Mouse (Mus musculus) CH12.LX (cell line): ENCODE measurements at regions not wholly inside any gene's neighbourhood (a gene's known extent, or its start where the extent isn't known, plus 50 kb on each side); places are given as distances from the start of the nearest gene placed in this dataset.

Experiments
- DNase-seq: peaks from one replicate; pipeline ENCODE4 v3.0.0-alpha.2; 2013; ENCODE audit errors: extremely low read depth
- H3K27ac ChIP-seq: 2 replicates; pipeline ENCODE4 v1.5.1; 2012; ENCODE audit warnings: low read depth, mild to moderate bottlenecking, control low read depth, moderate library complexity; ENCODE audit not compliant: insufficient read depth
- H3K27me3 ChIP-seq: replicated peaks from 2 replicates; pipeline ENCODE3; 2012; ENCODE audit warnings: inconsistent platforms
- H3K36me3 ChIP-seq, 2 experiments: replicated peaks in 1 of 2; 2 replicates each; pipeline versions ENCODE3 to v1.6.1; 2012; ENCODE audit warnings: inconsistent platforms in 1 of 2, low read length in 1 of 2, mild to moderate bottlenecking in 1 of 2, mixed read lengths in 1 of 2, moderate library complexity in 1 of 2; ENCODE audit not compliant: control insufficient read depth in 1 of 2, insufficient read depth in 1 of 2
- H3K4me1 ChIP-seq, 2 experiments: 2 replicates each; pipeline ENCODE4 v1.6.1; 2012; ENCODE audit warnings: inconsistent platforms in 1 of 2, moderate library complexity in 1 of 2; ENCODE audit not compliant: insufficient read depth in 2 of 2, control insufficient read depth in 1 of 2
- H3K4me2 ChIP-seq: 2 replicates; pipeline ENCODE4 v1.6.1; 2012; ENCODE audit warnings: low read depth, mild to moderate bottlenecking, control low read depth; ENCODE audit not compliant: poor library complexity, insufficient read depth, severe bottlenecking
- H3K4me3 ChIP-seq, 3 experiments: fragments of 150-350 bp in 1 of 3; sonication (generic) in 1 of 3; replicated peaks in 1 of 3; 2 replicates each; pipeline versions ENCODE3 to v1.5.1; 2011 to 2012; ENCODE audit warnings: low read depth in 2 of 3, low read length in 2 of 3, mild to moderate bottlenecking in 2 of 3, moderate library complexity in 2 of 3, control low read depth in 1 of 3, improper control_type of control experiment in 1 of 3, inconsistent platforms in 1 of 3, mixed read lengths in 1 of 3; ENCODE audit not compliant: poor library complexity in 1 of 3
- H3K79me2 ChIP-seq: replicated peaks from 2 replicates; pipeline ENCODE4 v1.6.1; 2012; ENCODE audit warnings: mild to moderate bottlenecking, moderate library complexity; ENCODE audit not compliant: control insufficient read depth, poor library complexity, insufficient read depth, severe bottlenecking; ENCODE audit errors: extremely low read depth
- H3K9ac ChIP-seq: 2 replicates; pipeline ENCODE4 v1.6.1; 2012; ENCODE audit warnings: low read depth, mild to moderate bottlenecking, control low read depth, moderate library complexity; ENCODE audit not compliant: insufficient read depth
- H3K9me3 ChIP-seq: replicated peaks from 2 replicates; pipeline ENCODE3; 2012; ENCODE audit warnings: low read length, inconsistent platforms, mixed read lengths
- BHLHE40 ChIP-seq: IDR thresholded peaks from 2 replicates; pipeline ENCODE4 v1.6.1; 2011; ENCODE audit warnings: mild to moderate bottlenecking, low read depth, low read length, improper control_type of control experiment
- CTCF ChIP-seq, 2 experiments: IDR thresholded peaks in 1 of 2; conservative IDR thresholded peaks in 1 of 2; 2 replicates each; pipeline ENCODE4 v1.5.1; 2011 to 2012; ENCODE audit warnings: low read depth in 2 of 2, low read length in 2 of 2, improper control_type of control experiment in 1 of 2, inconsistent platforms in 1 of 2, mild to moderate bottlenecking in 1 of 2, moderate library complexity in 1 of 2
- ETS1 ChIP-seq: conservative IDR thresholded peaks from 2 replicates; pipeline ENCODE4 v1.6.1; 2012; ENCODE audit warnings: low read depth, mild to moderate bottlenecking, inconsistent platforms, low read length, improper control_type of control experiment, moderate library complexity
- GABPA ChIP-seq: IDR thresholded peaks from 2 replicates; pipeline ENCODE4 v1.6.1; 2012; ENCODE audit warnings: low read depth, low read length, improper control_type of control experiment, inconsistent platforms; ENCODE audit not compliant: insufficient replicate concordance
- IRF4 ChIP-seq: IDR thresholded peaks from 2 replicates; pipeline ENCODE4 v1.6.1; 2014; ENCODE audit warnings: low read depth, mild to moderate bottlenecking, inconsistent platforms, low read length, improper control_type of control experiment
- JUN ChIP-seq: IDR thresholded peaks from 2 replicates; pipeline ENCODE4 v1.6.1; 2011; ENCODE audit warnings: low read depth, mild to moderate bottlenecking, low read length, improper control_type of control experiment, moderate library complexity; ENCODE audit not compliant: insufficient read depth
- JUND ChIP-seq: conservative IDR thresholded peaks from 2 replicates; pipeline ENCODE4 v1.6.1; 2011; ENCODE audit warnings: low read depth, low read length, improper control_type of control experiment
- KAT2A ChIP-seq: IDR thresholded peaks from 2 replicates; pipeline ENCODE4 v1.6.1; 2012; ENCODE audit warnings: low read length, improper control_type of control experiment, inconsistent platforms; ENCODE audit not compliant: insufficient replicate concordance
- MAFK ChIP-seq: IDR thresholded peaks from 2 replicates; pipeline ENCODE4 v1.6.1; 2011; ENCODE audit warnings: low read length, improper control_type of control experiment; ENCODE audit not compliant: insufficient replicate concordance
- MAZ ChIP-seq: IDR thresholded peaks from 2 replicates; pipeline ENCODE4 v1.6.1; 2012; ENCODE audit warnings: low read depth, mild to moderate bottlenecking, inconsistent platforms, low read length, improper control_type of control experiment, moderate library complexity
- MXI1 ChIP-seq: IDR thresholded peaks from 2 replicates; pipeline ENCODE4 v1.6.1; 2011; ENCODE audit warnings: mild to moderate bottlenecking, low read depth, low read length, improper control_type of control experiment
- NRF1 ChIP-seq: IDR thresholded peaks from 2 replicates; pipeline ENCODE4 v1.6.1; 2014; ENCODE audit warnings: low read depth, mild to moderate bottlenecking, inconsistent platforms, low read length, improper control_type of control experiment, moderate library complexity
- POLR2A ChIP-seq: IDR thresholded peaks from 2 replicates; pipeline ENCODE4 v1.6.1; 2011; ENCODE audit warnings: low read depth, mild to moderate bottlenecking, improper control_type of control experiment, low read length
- TBP ChIP-seq: conservative IDR thresholded peaks from 2 replicates; pipeline ENCODE4 v1.6.1; 2011; ENCODE audit warnings: low read depth, low read length, improper control_type of control experiment
- USF2 ChIP-seq: conservative IDR thresholded peaks from 2 replicates; pipeline ENCODE4 v1.6.1; 2011; ENCODE audit warnings: low read depth, low read length, improper control_type of control experiment
- ZC3H11A ChIP-seq: IDR thresholded peaks from 2 replicates; pipeline ENCODE4 v1.6.1; 2012; ENCODE audit warnings: low read depth, mild to moderate bottlenecking, inconsistent platforms, low read length, improper control_type of control experiment
- ZKSCAN1 ChIP-seq: IDR thresholded peaks from 2 replicates; pipeline ENCODE4 v1.6.1; 2012; ENCODE audit warnings: low read depth, inconsistent platforms, low read length, improper control_type of control experiment, borderline replicate concordance
- ZMIZ1 ChIP-seq: IDR thresholded peaks from 2 replicates; pipeline ENCODE4 v1.6.1; 2012; ENCODE audit warnings: low read depth, mild to moderate bottlenecking, inconsistent platforms, low read length, improper control_type of control experiment
- ZNF384 ChIP-seq: IDR thresholded peaks from 2 replicates; pipeline ENCODE4 v1.6.1; 2012; ENCODE audit warnings: low read depth, low read length, improper control_type of control experiment, inconsistent platforms
- dilution Hi-C: fragments of 300-500 bp; cut with MboI; formaldehyde crosslinking; loops from 2 replicates; pipeline ENCODE4 v1.14.3; 2020; ENCODE audit warnings: low sequenced_read_pairs; ENCODE audit not compliant: extremely low pct_unique_long_range_greater_than_20kb, extremely low pct_ligation_motif_present
- in situ Hi-C: fragments of 300-500 bp; cut with MboI; formaldehyde crosslinking; loops from 3 replicates; pipeline ENCODE4 v1.14.3; 2019; ENCODE audit warnings: low sequenced_read_pairs, low pct_ligation_motif_present, low pct_unique_long_range_greater_than_20kb, mixed read lengths

GRCm38 (mm10) chr11:45457597-45457996 lies 394.3 kb upstream of the Clint1 start:
- TF ChIP-seq POLR2A: no peak
- no peak for TF ChIP-seq ZNF384
- no peak for TF ChIP-seq KAT2A
- TF ChIP-seq MAZ: no peak
- TF ChIP-seq ZKSCAN1: no peak
- no peak for TF ChIP-seq GABPA
- TF ChIP-seq JUND: no peak
- no peak for TF ChIP-seq BHLHE40
- TF ChIP-seq TBP: no peak
- TF ChIP-seq JUN: no peak
- TF ChIP-seq ZC3H11A: no peak
- TF ChIP-seq MAFK: no peak
- in situ Hi-C loops: no loop called here

DNA sequence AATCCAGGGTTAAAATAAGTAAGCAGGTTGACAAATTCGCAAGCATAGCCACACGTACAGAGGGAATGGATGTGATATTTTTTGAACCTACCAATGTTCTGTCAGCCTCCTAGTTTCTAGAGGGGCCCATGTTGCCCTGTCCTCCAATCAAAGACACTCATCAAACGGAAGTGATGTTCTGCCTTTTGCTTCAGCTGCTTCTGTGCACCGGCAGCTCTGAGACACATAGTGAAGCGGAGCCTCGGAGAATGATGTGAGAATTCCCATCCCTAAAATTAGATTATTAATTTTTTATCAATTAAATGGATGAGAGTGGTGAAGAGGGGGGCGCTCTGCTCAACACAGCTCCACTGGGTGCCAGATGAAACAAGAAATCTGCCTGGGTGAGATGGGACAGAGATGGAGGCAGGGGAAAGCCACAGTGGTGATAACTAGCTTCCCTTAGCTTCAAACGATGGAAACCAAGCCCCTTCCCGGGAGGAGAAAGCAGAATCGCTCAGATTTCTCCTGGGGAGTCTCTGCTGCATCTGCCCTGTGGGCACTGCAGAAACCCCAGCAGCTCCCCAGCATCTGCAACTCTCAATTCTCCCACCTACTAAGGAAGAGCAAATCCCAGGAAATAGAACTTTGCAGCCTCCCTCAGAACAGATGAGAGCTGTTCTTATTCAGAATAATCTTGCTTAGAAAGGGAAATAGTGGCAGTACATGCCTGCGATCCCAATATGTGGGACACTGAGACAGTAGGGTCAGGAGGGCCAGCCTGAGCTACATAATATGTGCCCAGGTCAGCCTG lies 391.7 kb upstream of the Clint1 start:
- TF ChIP-seq MXI1 (no peak), KAT2A (no peak), CTCF (conservative IDR thresholded peaks at IDR 0.05 in 1 of 2, IDR thresholded peaks at IDR 0.05 in 1 of 2; ENCODE audit: low read depth in 2 of 2, low read length in 2 of 2) (no peak), MAZ (no peak), ZMIZ1 (no peak), IRF4 (no peak), GABPA (no peak), ETS1 (no peak), JUND (no peak), USF2 (no peak), NRF1 (no peak), JUN (no peak)

More at GRCm38 (mm10) chr11:45457597-45457996, 394.3 kb upstream of the Clint1 start:
- H3K9me3 ChIP-seq: no peaks in the 10 kb centered on the region
- DNase-seq: no peak
- H3K4me1 ChIP-seq: peaks cover 0 to 15% of the 10 kb centered on the region in 2 experiments; a peak in 2 of 4 replicates
- dilution Hi-C loops: no loop called here
- no peak overlapping the region for H3K27ac ChIP-seq
- H3K27me3 ChIP-seq: no peaks in the 10 kb centered on the region
- no peaks in the 10 kb centered on the region for H3K36me3 ChIP-seq
- no peak overlapping the region for H3K4me3 ChIP-seq
- no peak overlapping the region for H3K4me2 ChIP-seq
- no peaks in the 10 kb centered on the region for H3K79me2 ChIP-seq
- H3K9ac ChIP-seq: no peak overlapping the region

More for the DNA sequence above, 391.7 kb upstream of the Clint1 start:
- Histone ChIP-seq H3K27me3 (no peaks in the 10 kb centered on the region), H3K4me2 (no peak overlapping the region), H3K4me1 (no peaks in the 10 kb centered on the region), H3K79me2 (no peaks in the 10 kb centered on the region), H3K36me3 (no peaks in the 10 kb centered on the region), H3K9me3 (no peaks in the 10 kb centered on the region), H3K4me3 (no peak overlapping the region), H3K9ac (no peak overlapping the region), H3K27ac (no peak overlapping the region)
- DNase-seq: no peak
- dilution Hi-C loops (no loop called here), in situ Hi-C loops (no loop called here)
